Mouse (Mus musculus): Measurements from ENCODE around the gene Borcs5. TPM values are rescaled to one million over a fixed set of nuclear protein-coding genes. Genes with fewer than 3 reads are reported as not detected.
A peak's percentile ranks its signal among the peaks of the same experiment; 100 is the strongest.
"Not testable (repeated sequence)": the region's sequence is repeated elsewhere in the genome, so short reads cannot be mapped to it uniquely, and the experiment has no call there.

The Borcs5 gene
- total and polyA plus RNA-seq, 3 experiments = 10.2 to 16.4 (median 10.4) TPM

- H3K4me2 ChIP-seq (ENCODE audit: insufficient read depth, low read depth, poor library complexity, severe bottlenecking); dilution Hi-C loops (cut with MboI; ENCODE audit: extremely low pct_ligation_motif_present, extremely low pct_unique_long_range_greater_than_20kb, low sequenced_read_pairs); in situ Hi-C loops (cut with MboI; ENCODE audit: low pct_ligation_motif_present, low pct_unique_long_range_greater_than_20kb, low sequenced_read_pairs); H3K27ac ChIP-seq (ENCODE audit: insufficient read depth, low read depth); H3K9ac ChIP-seq (ENCODE audit: insufficient read depth, low read depth); H3K27me3 ChIP-seq (replicated peaks); H3K9me3 ChIP-seq (replicated peaks; ENCODE audit: low read length); H3K36me3 ChIP-seq (replicated peaks in 1 of 2; ENCODE audit: control insufficient read depth in 1 of 2, insufficient read depth in 1 of 2, low read length in 1 of 2); H3K79me2 ChIP-seq (replicated peaks; ENCODE audit: control insufficient read depth, extremely low read depth, insufficient read depth, poor library complexity, severe bottlenecking): not testable (repeated sequence)
- Histone ChIP-seq H3K4me3 (replicated peaks in 1 of 3; ENCODE audit: low read depth in 2 of 3, low read length in 2 of 3, poor library complexity in 1 of 3) (peak overlapping the region in 1 of 3 experiments; percentile 39), H3K4me1 (ENCODE audit: control insufficient read depth in 1 of 2, insufficient read depth in 2 of 2) (peaks cover 7 to 24% of the 10 kb centered on the region in 2 experiments)
- 0 out of 2 replicates have a peak, but pooled peaks have one; percentile 9 for TF ChIP-seq BHLHE40 (IDR thresholded peaks at IDR 0.05; ENCODE audit: low read depth, low read length)
- peak; percentile 7 for DNase-seq (ENCODE audit: extremely low read depth)
Observed at GRCm38 (mm10) chr6:134673712-134674111, 34.4 kb downstream of the Borcs5 start.

- dilution Hi-C loops (cut with MboI; ENCODE audit: extremely low pct_ligation_motif_present, extremely low pct_unique_long_range_greater_than_20kb, low sequenced_read_pairs) (no loop called here), in situ Hi-C loops (cut with MboI; ENCODE audit: low pct_ligation_motif_present, low pct_unique_long_range_greater_than_20kb, low sequenced_read_pairs) (no loop called here)
- Histone ChIP-seq H3K79me2 (replicated peaks; ENCODE audit: control insufficient read depth, extremely low read depth, insufficient read depth, poor library complexity, severe bottlenecking) (no peaks in the 10 kb centered on the region), H3K27ac (ENCODE audit: insufficient read depth, low read depth) (no peak overlapping the region), H3K9me3 (replicated peaks; ENCODE audit: low read length) (no peaks in the 10 kb centered on the region), H3K4me3 (replicated peaks in 1 of 3; ENCODE audit: low read depth in 2 of 3, low read length in 2 of 3, poor library complexity in 1 of 3) (no peak overlapping the region), H3K9ac (ENCODE audit: insufficient read depth, low read depth) (no peak overlapping the region), H3K27me3 (replicated peaks) (no peaks in the 10 kb centered on the region), H3K36me3 (replicated peaks in 1 of 2; ENCODE audit: control insufficient read depth in 1 of 2, insufficient read depth in 1 of 2, low read length in 1 of 2) (peaks cover 0 to 2% of the 10 kb centered on the region in 2 experiments), H3K4me1 (ENCODE audit: control insufficient read depth in 1 of 2, insufficient read depth in 2 of 2) (peaks cover 5 to 14% of the 10 kb centered on the region in 2 experiments), H3K4me2 (ENCODE audit: insufficient read depth, low read depth, poor library complexity, severe bottlenecking) (no peak overlapping the region)
- no peak for TF ChIP-seq TCF12 (IDR thresholded peaks at IDR 0.05; ENCODE audit: low read depth, low read length)
- TF ChIP-seq CHD2 (IDR thresholded peaks at IDR 0.05; ENCODE audit: low read length) = no peak
- TF ChIP-seq USF1 (IDR thresholded peaks at IDR 0.05; ENCODE audit: low read depth, low read length) = no peak
- TF ChIP-seq EP300 (IDR thresholded peaks at IDR 0.05; ENCODE audit: low read length) = no peak
- TF ChIP-seq ZMIZ1 (IDR thresholded peaks at IDR 0.05; ENCODE audit: low read depth, low read length) = no peak
- no peak for TF ChIP-seq MYC (IDR thresholded peaks at IDR 0.05; ENCODE audit: low read depth, low read length)
- no peak for TF ChIP-seq ZKSCAN1 (IDR thresholded peaks at IDR 0.05; ENCODE audit: borderline replicate concordance, low read depth, low read length)
- no peak for TF ChIP-seq JUND (conservative IDR thresholded peaks at IDR 0.05; ENCODE audit: low read depth, low read length)
- no peak for TF ChIP-seq PAX5 (IDR thresholded peaks at IDR 0.05; ENCODE audit: low read length)
- no peak for TF ChIP-seq MAX (IDR thresholded peaks at IDR 0.05; ENCODE audit: low read length)
- TF ChIP-seq GABPA (IDR thresholded peaks at IDR 0.05; ENCODE audit: insufficient replicate concordance, low read depth, low read length) = no peak
- TF ChIP-seq CHD1 (IDR thresholded peaks at IDR 0.05; ENCODE audit: low read depth, low read length) = no peak
- TF ChIP-seq TBP (conservative IDR thresholded peaks at IDR 0.05; ENCODE audit: low read depth, low read length) = no peak
- TF ChIP-seq POLR2A (IDR thresholded peaks at IDR 0.05; ENCODE audit: low read depth, low read length) = no peak
- DNase-seq (ENCODE audit: extremely low read depth) = no peak
Observed at GRCm38 (mm10) chr6:134677504-134677903, 38.2 kb downstream of the Borcs5 start.

GRCm38 (mm10) chr6:134678037-134678436 is 38.7 kb downstream of the Borcs5 start:
- Histone ChIP-seq H3K4me2 (ENCODE audit: insufficient read depth, low read depth, poor library complexity, severe bottlenecking) (no peak overlapping the region), H3K36me3 (replicated peaks in 1 of 2; ENCODE audit: control insufficient read depth in 1 of 2, insufficient read depth in 1 of 2, low read length in 1 of 2) (peaks cover 0 to 3% of the 10 kb centered on the region in 2 experiments), H3K27ac (ENCODE audit: insufficient read depth, low read depth) (no peak overlapping the region), H3K9me3 (replicated peaks; ENCODE audit: low read length) (no peaks in the 10 kb centered on the region), H3K4me1 (ENCODE audit: control insufficient read depth in 1 of 2, insufficient read depth in 2 of 2) (peaks cover 5 to 9% of the 10 kb centered on the region in 2 experiments), H3K4me3 (replicated peaks in 1 of 3; ENCODE audit: low read depth in 2 of 3, low read length in 2 of 3, poor library complexity in 1 of 3) (no peak overlapping the region), H3K79me2 (replicated peaks; ENCODE audit: control insufficient read depth, extremely low read depth, insufficient read depth, poor library complexity, severe bottlenecking) (no peaks in the 10 kb centered on the region), H3K27me3 (replicated peaks) (no peaks in the 10 kb centered on the region), H3K9ac (ENCODE audit: insufficient read depth, low read depth) (no peak overlapping the region)
- no peak for TF ChIP-seq ZC3H11A (IDR thresholded peaks at IDR 0.05; ENCODE audit: low read depth, low read length)
- TF ChIP-seq MXI1 (IDR thresholded peaks at IDR 0.05; ENCODE audit: low read depth, low read length) = no peak
- TF ChIP-seq PAX5 (IDR thresholded peaks at IDR 0.05; ENCODE audit: low read length) = no peak
- TF ChIP-seq HCFC1 (IDR thresholded peaks at IDR 0.05; ENCODE audit: low read depth, low read length) = no peak
- no peak for TF ChIP-seq POLR2AphosphoS2 (IDR thresholded peaks at IDR 0.05; ENCODE audit: low read depth, low read length)
- TF ChIP-seq MAX (IDR thresholded peaks at IDR 0.05; ENCODE audit: low read length) = no peak
- no peak for TF ChIP-seq JUND (conservative IDR thresholded peaks at IDR 0.05; ENCODE audit: low read depth, low read length)
- TF ChIP-seq NRF1 (IDR thresholded peaks at IDR 0.05; ENCODE audit: low read depth, low read length) = no peak
- TF ChIP-seq NELFE (IDR thresholded peaks at IDR 0.05; ENCODE audit: low read depth, low read length) = no peak
- in situ Hi-C loops (cut with MboI; ENCODE audit: low pct_ligation_motif_present, low pct_unique_long_range_greater_than_20kb, low sequenced_read_pairs) (no loop called here), dilution Hi-C loops (cut with MboI; ENCODE audit: extremely low pct_ligation_motif_present, extremely low pct_unique_long_range_greater_than_20kb, low sequenced_read_pairs) (no loop called here)
- no peak for DNase-seq (ENCODE audit: extremely low read depth)

- H3K4me2 ChIP-seq (ENCODE audit: insufficient read depth, low read depth, poor library complexity, severe bottlenecking); DNase-seq (ENCODE audit: extremely low read depth); dilution Hi-C loops (cut with MboI; ENCODE audit: extremely low pct_ligation_motif_present, extremely low pct_unique_long_range_greater_than_20kb, low sequenced_read_pairs): not testable (repeated sequence)
Observed at GRCm38 (mm10) chr6:134679330-134679729, 40.0 kb downstream of the Borcs5 start.

More at GRCm38 (mm10) chr6:134679330-134679729, 40.0 kb downstream of the Borcs5 start:
- H3K79me2 ChIP-seq (replicated peaks; ENCODE audit: control insufficient read depth, extremely low read depth, insufficient read depth, poor library complexity, severe bottlenecking); H3K36me3 ChIP-seq (replicated peaks in 1 of 2; ENCODE audit: control insufficient read depth in 1 of 2, insufficient read depth in 1 of 2, low read length in 1 of 2); H3K9ac ChIP-seq (ENCODE audit: insufficient read depth, low read depth); in situ Hi-C loops (cut with MboI; ENCODE audit: low pct_ligation_motif_present, low pct_unique_long_range_greater_than_20kb, low sequenced_read_pairs); H3K27me3 ChIP-seq (replicated peaks); H3K9me3 ChIP-seq (replicated peaks; ENCODE audit: low read length); H3K4me3 ChIP-seq (replicated peaks in 1 of 3; ENCODE audit: low read depth in 2 of 3, low read length in 2 of 3, poor library complexity in 1 of 3); H3K4me1 ChIP-seq (ENCODE audit: control insufficient read depth in 1 of 2, insufficient read depth in 2 of 2); H3K27ac ChIP-seq (ENCODE audit: insufficient read depth, low read depth): not testable (repeated sequence)
